Mouse (Mus musculus) gastrocnemius, postnatal 25 days (tissue): ENCODE data around the gene Mllt6. TPM values are rescaled to one million over a fixed set of nuclear protein-coding genes. Genes with fewer than 3 reads are reported as not detected.

Experiments used
- DNase-seq: peaks from one replicate; pipeline ENCODE4 v3.0.0; 2022
- total RNA-seq, 2 experiments: library from RNA; stranded (reverse); gene quantifications; 1 replicate in 1 of 2; 2 replicates in 1 of 2; pipeline ENCODE4 v1.2.3; 2021

Mllt6 gene
- total RNA-seq, 2 experiments from 2014 or later = 33.0 to 40.5 TPM

GRCm38 (mm10) chr11:97668160-97668559 lies 4.9 kb downstream of the Mllt6 start:
- no peak for DNase-seq

- no peak for DNase-seq
Measured at GRCm38 (mm10) chr11:97669268-97669667, 6.1 kb downstream of the Mllt6 start.

GRCm38 (mm10) chr11:97669829-97670228 lies 6.6 kb downstream of the Mllt6 start:
- peak; percentile 64 for DNase-seq

- no peak for DNase-seq
Measured at GRCm38 (mm10) chr11:97670234-97671176, 7.3 kb downstream of the Mllt6 start.

- DNase-seq = no peak
Measured at GRCm38 (mm10) chr11:97671177-97671527, 7.9 kb downstream of the Mllt6 start.

- DNase-seq = no peak
Measured at GRCm38 (mm10) chr11:97673148-97673547, 9.9 kb downstream of the Mllt6 start.

GRCm38 (mm10) chr11:97676050-97676754 lies 13.0 kb downstream of the Mllt6 start:
- no peak for DNase-seq

- no peak for DNase-seq
Measured at GRCm38 (mm10) chr11:97677381-97677780, 14.2 kb downstream of the Mllt6 start.

- no peak for DNase-seq
Measured at GRCm38 (mm10) chr11:97677842-97678241, 14.6 kb downstream of the Mllt6 start.

- DNase-seq = no peak
Measured at GRCm38 (mm10) chr11:97678301-97678700, 15.1 kb downstream of the Mllt6 start.

GRCm38 (mm10) chr11:97680430-97680829 lies 17.2 kb downstream of the Mllt6 start:
- no peak for DNase-seq

GRCm38 (mm10) chr11:97682504-97683055 lies 19.4 kb downstream of the Mllt6 start:
- no peak for DNase-seq

GRCm38 (mm10) chr11:97684063-97684680 lies 21.0 kb downstream of the Mllt6 start:
- DNase-seq = no peak

- DNase-seq = no peak
Measured at GRCm38 (mm10) chr11:97684766-97685165, 21.6 kb downstream of the Mllt6 start.

- DNase-seq = peak; percentile 96
Measured at GRCm38 (mm10) chr11:97685613-97686321, 22.6 kb downstream of the Mllt6 start, which contains the start of gene Cisd3. Gene Cisd3, plus strand, starts transcription at chr11:97685826.

- DNase-seq = no peak
Measured at GRCm38 (mm10) chr11:97686322-97686908, 23.2 kb downstream of the Mllt6 start.

GRCm38 (mm10) chr11:97687061-97687460 lies 23.8 kb downstream of the Mllt6 start:
- DNase-seq = no peak

GRCm38 (mm10) chr11:97689861-97690260 lies 26.6 kb downstream of the Mllt6 start:
- DNase-seq = no peak

GRCm38 (mm10) chr11:97694435-97694834 lies 31.2 kb downstream of the Mllt6 start:
- DNase-seq = no peak

- DNase-seq = no peak
Measured at GRCm38 (mm10) chr11:97694921-97695711, 31.9 kb downstream of the Mllt6 start.
